Mouse (Mus musculus) heart, postnatal 0 days (tissue): Measurements from ENCODE around the gene Ptchd4. TPM values are rescaled to one million over a fixed set of nuclear protein-coding genes. Genes with fewer than 3 reads are reported as not detected.
A peak's percentile ranks its signal among the peaks of the same experiment; 100 is the strongest.

Experiments
- ATAC-seq: fragments of 200-750 bp; cut with Nextera tagmentation; 2 replicates; pipeline ENCODE4 v1.8.0; 2017; ENCODE audit warnings: low read depth, moderate number of reproducible peaks, moderate library complexity; ENCODE audit not compliant: insufficient read depth
- DNase-seq: peaks from one replicate; pipeline ENCODE4 v3.0.0-alpha.2; 2016; ENCODE audit warnings: low spot score
- H3K27ac ChIP-seq: fragments of 300-500 bp; sonication (generic); 2 replicates; pipeline ENCODE4 v1.5.1; 2014; ENCODE audit warnings: low read depth, mild to moderate bottlenecking
- H3K27me3 ChIP-seq: fragments of 300-500 bp; sonication (generic); 2 replicates; pipeline ENCODE4 v1.6.1; 2014; ENCODE audit warnings: low read length, mixed read lengths; ENCODE audit not compliant: control insufficient read depth, insufficient read depth
- H3K36me3 ChIP-seq: fragments of 300-500 bp; sonication (generic); replicated peaks from 2 replicates; pipeline ENCODE4 v1.6.1; 2014; ENCODE audit warnings: low read length, mixed read lengths; ENCODE audit not compliant: control insufficient read depth, insufficient read depth
- H3K4me1 ChIP-seq: fragments of 300-500 bp; sonication (generic); 2 replicates; pipeline ENCODE4 v1.6.1; 2014; ENCODE audit warnings: antibody characterized with exemption; ENCODE audit not compliant: control insufficient read depth, insufficient read depth
- H3K4me2 ChIP-seq: fragments of 300-500 bp; sonication (generic); 2 replicates; pipeline ENCODE4 v1.6.1; 2014; ENCODE audit warnings: low read depth, mild to moderate bottlenecking, low read length, moderate library complexity
- H3K4me3 ChIP-seq: fragments of 300-500 bp; sonication (generic); 2 replicates; pipeline ENCODE4 v1.5.1; 2014; ENCODE audit warnings: low read depth, low read length
- H3K9ac ChIP-seq: fragments of 300-500 bp; sonication (generic); replicated peaks from 2 replicates; pipeline ENCODE4 v1.6.1; 2014; ENCODE audit warnings: low read depth, low read length, mixed read lengths
- H3K9me3 ChIP-seq: fragments of 300-500 bp; sonication (generic); replicated peaks from 2 replicates; pipeline ENCODE4 v1.6.1; 2016; ENCODE audit warnings: low read length; ENCODE audit not compliant: control insufficient read depth
- CTCF ChIP-seq: IDR thresholded peaks from 2 replicates; pipeline ENCODE4 v1.5.1; 2016; ENCODE audit warnings: antibody characterized with exemption, control low read depth, low read depth
- EP300 ChIP-seq: IDR thresholded peaks from 2 replicates; pipeline ENCODE4 v1.6.1; 2016; ENCODE audit warnings: antibody characterized with exemption, low read depth
- WGBS: fragments of 180-500 bp; shearing (Covaris S2); extraction: QIAGEN DNeasy Blood & Tissue Kit; methylation state at CpG from one replicate; pipeline ENCODE4 v1.1.7; 2014; 5-methylcytosine and 5-hydroxymethylcytosine counted together
- polyA plus RNA-seq: library from polyadenylated mRNA; unstranded; fragments of >200 nt; fragmentation: Nextera tagmentation; extraction: Ambion mirVana; gene quantifications from 2 replicates; pipeline ENCODE4 v1.2.1, GENCODE M21; 2015
- total RNA-seq: library from RNA; depleted of rRNA; stranded (reverse); fragments of >200 nt; gene quantifications from 2 replicates; pipeline ENCODE4 v1.2.3, GENCODE M21; 2014; ENCODE audit warnings: low replicate concordance; rRNA removed

The Ptchd4 gene
- 0.08 TPM in 1 of 2 replicates, not detected in the other for total RNA-seq
- not detected in 2 replicates for polyA plus RNA-seq

DNA sequence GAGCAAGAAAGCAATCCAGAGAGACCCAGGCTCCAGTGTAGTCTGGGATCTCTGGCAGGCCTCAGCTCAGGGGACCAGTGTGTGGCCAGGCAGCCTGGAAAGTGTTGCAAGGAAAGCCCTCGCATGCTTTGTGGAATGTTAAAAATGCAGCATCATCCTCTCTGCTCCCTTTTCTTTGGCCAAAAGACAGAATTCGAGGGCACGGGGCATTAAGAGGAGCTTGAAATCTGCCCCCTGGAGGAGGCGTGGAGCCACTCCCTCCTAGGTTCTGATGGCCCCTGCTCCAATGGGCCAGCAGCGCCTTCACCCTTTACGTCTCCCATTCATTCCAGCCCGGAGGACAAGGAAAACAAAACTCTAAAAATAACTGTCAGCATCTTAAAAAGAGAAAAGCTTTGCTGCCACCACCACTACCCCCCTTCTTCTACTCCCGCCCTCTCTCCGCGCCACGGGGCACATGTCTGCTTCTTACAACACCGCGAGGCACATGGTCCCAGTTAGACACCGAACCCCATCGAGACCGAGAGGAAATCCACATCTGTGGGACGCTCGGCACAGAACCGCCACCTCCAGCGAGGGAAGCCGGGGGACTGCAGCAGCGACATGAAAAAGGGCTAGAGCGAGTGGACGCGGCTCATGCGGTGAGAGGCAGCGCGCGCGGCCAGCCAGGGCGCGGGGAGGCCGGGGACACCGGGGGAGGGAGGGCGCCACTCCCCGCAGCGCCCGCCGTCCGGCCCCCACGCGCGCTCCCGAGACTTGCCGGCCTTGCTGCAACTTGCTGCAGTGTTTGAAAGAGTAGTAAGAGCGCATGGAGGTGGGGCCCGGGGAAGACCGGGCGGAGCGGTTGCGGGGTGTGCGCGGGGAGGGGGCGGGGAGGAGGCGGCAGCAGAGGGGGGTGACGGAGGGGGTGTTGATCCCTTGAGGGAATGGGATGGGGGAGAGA is at the start of gene Ptchd4:
Ptchd4 (plus strand) TSS at position 279 of the 943 bp plus-strand sequence.
- Histone ChIP-seq H3K4me1 (no peaks in the 10 kb centered on the region; the same call in 1 of the 2 replicates), H3K27ac (no peak within 1 kb of the TSS), H3K9ac (no peak within 1 kb of the TSS), H3K27me3 (peaks cover 12% of the 10 kb centered on the region), H3K4me3 (peak within 1 kb of the TSS; percentile 51), H3K4me2 (peak within 1 kb of the TSS; percentile 87), H3K9me3 (no peaks in the 10 kb centered on the region), H3K36me3 (no peaks in the 10 kb centered on the region)
- no peak for TF ChIP-seq EP300
- no peak for TF ChIP-seq CTCF
- WGBS: under 1% methylated on average over 52 of the region's 56 CpGs
- ATAC-seq (peak; percentile 39), DNase-seq (peak; percentile 5)

DNA sequence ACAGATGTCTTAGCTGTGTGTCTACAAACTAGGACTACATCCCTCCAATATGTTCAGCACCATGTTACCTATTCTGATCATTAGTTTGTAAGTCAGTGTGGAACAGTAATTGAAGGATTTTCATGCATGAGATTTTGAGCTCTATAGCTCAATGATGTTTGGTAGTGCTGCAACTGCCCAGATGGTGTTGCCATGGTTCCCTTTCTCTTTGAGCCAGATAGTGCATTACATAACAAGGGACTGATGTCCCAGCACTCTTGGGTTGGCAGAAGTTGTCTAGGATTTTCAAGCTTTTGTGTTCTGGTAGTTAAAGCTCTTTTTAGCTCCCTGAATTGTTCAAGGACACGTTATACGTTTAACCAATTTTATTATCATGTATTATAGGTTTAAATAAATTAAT is 38.9 kb upstream of the Ptchd4 start:
- no peak overlapping the region for H3K9ac ChIP-seq
- H3K4me3 ChIP-seq: no peak overlapping the region
- no peaks in the 10 kb centered on the region for H3K36me3 ChIP-seq
- TF ChIP-seq EP300: no peak
- no peak for TF ChIP-seq CTCF
- no peak overlapping the region for H3K4me2 ChIP-seq
- H3K4me1 ChIP-seq: no peaks in the 10 kb centered on the region
- no peaks in the 10 kb centered on the region for H3K9me3 ChIP-seq
- H3K27me3 ChIP-seq: no peaks in the 10 kb centered on the region
- ATAC-seq (no peak), DNase-seq (no peak)
- WGBS: 66% methylated on average over 2 of the region's 2 CpGs
- no peak overlapping the region for H3K27ac ChIP-seq

DNA sequence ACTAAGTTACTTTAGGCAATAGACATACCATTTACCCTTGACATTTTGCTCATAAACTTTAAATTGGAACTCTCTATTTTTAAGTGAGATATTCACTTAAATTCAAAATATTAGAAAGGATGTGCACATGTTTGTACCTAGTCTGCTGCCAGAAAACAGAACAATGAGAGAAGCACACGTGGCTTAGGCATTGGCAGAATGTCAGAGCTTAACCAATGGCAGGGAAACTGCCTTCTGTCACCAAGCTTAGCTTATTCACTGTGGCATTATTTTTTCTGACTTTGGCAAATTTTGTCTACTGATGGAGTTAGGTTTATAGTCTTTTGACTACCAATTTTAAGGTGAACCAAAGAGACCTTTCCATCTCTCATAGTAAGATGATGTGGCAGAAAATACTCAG is 31.4 kb upstream of the Ptchd4 start:
- Histone ChIP-seq H3K4me1 (no peaks in the 10 kb centered on the region), H3K4me2 (no peak overlapping the region), H3K9me3 (no peaks in the 10 kb centered on the region), H3K36me3 (no peaks in the 10 kb centered on the region), H3K27me3 (no peaks in the 10 kb centered on the region), H3K27ac (no peak overlapping the region), H3K4me3 (no peak overlapping the region), H3K9ac (no peak overlapping the region)
- DNase-seq (no peak), ATAC-seq (no peak)
- TF ChIP-seq EP300: no peak
- TF ChIP-seq CTCF: no peak
- WGBS: 40% methylated on average over 1 of the region's 1 CpGs

DNA sequence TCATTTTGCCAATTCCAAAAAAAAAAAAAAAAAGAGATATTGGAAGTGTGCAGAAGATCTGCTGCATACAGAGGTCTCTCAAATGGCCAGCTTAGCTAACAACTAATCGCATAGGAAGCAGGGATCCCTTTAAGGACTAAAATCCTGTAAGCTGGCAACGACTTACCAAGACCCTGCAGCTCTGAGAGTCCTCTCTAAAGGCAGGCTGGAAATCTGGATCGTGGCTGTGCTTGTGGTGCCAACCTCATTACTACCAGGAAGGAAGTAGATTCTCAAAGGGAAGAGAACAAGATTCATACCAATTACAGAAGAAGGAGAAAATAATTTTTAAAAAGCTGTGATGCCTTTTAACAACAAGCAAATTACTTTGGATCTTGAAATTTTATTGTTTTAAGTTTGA is 29.5 kb upstream of the Ptchd4 start:
- Histone ChIP-seq H3K4me3 (no peak overlapping the region), H3K27ac (no peak overlapping the region), H3K36me3 (no peaks in the 10 kb centered on the region), H3K4me1 (no peaks in the 10 kb centered on the region), H3K4me2 (no peak overlapping the region), H3K27me3 (no peaks in the 10 kb centered on the region), H3K9me3 (no peaks in the 10 kb centered on the region), H3K9ac (no peak overlapping the region)
- DNase-seq: no peak
- TF ChIP-seq EP300 (no peak), CTCF (no peak)
- ATAC-seq: no peak
- WGBS: 55% methylated on average over 3 of the region's 3 CpGs

DNA sequence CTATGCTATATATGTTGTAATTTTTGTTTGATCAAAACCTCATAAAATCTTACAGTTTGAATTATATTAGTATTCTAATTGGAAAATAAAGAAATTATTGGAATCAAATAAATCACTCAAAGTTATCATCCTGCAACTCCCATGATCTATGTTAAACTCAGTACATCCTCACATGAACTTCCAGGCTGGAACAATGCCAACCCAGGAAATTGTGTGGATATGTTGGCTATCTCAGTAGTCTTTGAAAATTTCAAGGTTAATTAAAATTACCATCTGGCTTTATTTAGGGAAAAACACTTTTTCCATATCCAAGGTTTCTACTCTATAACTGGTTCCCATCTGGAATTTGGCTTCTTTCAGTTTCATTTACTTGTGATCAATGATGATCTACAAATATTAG is 25.4 kb upstream of the Ptchd4 start:
- Histone ChIP-seq H3K4me1 (no peaks in the 10 kb centered on the region), H3K4me3 (no peak overlapping the region), H3K27me3 (no peaks in the 10 kb centered on the region), H3K27ac (no peak overlapping the region), H3K4me2 (no peak overlapping the region), H3K36me3 (no peaks in the 10 kb centered on the region), H3K9ac (no peak overlapping the region), H3K9me3 (no peaks in the 10 kb centered on the region)
- ATAC-seq: no peak
- TF ChIP-seq EP300 (no peak), CTCF (no peak)
- no peak for DNase-seq
